Mouse (Mus musculus): ENCODE measurements around the gene Sod1. TPM values are rescaled to one million over a fixed set of nuclear protein-coding genes. Genes with fewer than 3 reads are reported as not detected.

Sod1 gene
- polyA plus RNA-seq, 1 experiment from 2014 or later, result 1,109 TPM

DNA sequence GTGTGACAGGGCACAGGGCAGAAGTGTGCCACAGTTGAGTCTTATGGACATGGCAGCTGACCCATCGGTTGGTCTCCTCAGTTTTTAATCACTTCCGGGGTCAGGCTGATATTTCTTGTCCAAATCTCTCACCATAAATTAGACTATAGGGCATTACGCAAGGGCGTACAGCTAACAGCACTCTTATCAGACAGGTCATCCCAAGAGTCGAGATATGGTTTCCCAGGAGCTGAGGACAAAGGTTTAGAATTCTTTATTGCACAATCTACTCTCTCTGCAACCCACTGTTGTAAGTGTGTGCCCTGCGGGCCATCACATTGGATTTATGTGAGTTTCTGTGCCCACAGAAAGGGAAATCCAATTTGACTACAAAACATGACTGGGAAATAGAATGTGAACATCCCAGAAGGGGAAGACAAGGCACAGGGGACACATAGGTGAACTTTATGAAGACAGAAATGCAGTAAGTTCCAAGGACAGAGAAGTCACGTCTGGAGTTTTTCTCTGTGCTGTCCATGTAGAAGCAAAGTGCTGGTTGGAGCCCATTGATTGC is 23.8 kb upstream of the Sod1 start:
- Histone ChIP-seq H3K4me1 (replicated peaks) (peaks cover 17% of the 10 kb centered on the region), H3K36me3 (no peaks in the 10 kb centered on the region), H3K9me3 (no peaks in the 10 kb centered on the region), H3K27me3 (ENCODE audit: insufficient read depth, poor library complexity, severe bottlenecking) (0 out of 2 replicates have a peak, but pooled peaks cover 4% of the 10 kb centered on the region), H3K4me3 (peak overlapping the region; percentile 53), H3K27ac (no peak overlapping the region)
- WGBS, result 88% methylated on average over 7 of the region's 7 CpGs
- no peak for DNase-seq (ENCODE audit: low spot score)

DNA sequence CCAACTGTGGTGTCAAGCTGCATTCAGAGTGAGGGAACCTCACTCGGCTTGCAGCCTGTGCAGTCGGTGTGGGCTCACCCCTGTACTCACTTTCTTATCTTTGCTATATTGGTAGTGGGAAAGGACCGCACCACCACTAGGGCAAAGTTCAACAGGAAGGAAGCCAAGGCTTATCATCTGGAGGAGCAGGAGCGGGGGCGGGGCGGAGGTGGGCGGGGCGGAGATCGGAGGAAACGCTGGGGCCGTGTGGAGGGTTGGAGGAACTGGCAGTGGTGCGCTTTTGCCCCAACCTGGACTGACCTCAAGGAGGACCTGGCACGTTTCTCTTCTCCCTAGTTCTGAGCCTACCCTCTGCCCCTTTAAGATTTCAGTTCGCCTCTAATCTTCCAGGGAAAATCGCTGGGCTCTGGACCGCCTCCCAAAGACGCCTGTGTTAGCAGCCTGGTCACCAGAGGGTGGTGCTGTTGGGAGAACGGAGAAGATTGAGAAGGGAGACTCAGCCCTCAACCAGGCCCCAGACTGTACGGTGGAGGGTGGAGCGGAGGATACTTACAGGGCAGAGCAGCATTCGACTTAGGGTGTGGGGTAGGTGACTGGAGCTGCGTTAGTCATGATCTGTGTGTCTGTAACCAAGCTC is 23.1 kb upstream of the Sod1 start:
- Histone ChIP-seq H3K9me3 (no peaks in the 10 kb centered on the region), H3K4me1 (replicated peaks) (peaks cover 21% of the 10 kb centered on the region), H3K4me3 (peak overlapping the region; percentile 53), H3K36me3 (no peaks in the 10 kb centered on the region), H3K27ac (peak overlapping the region; percentile 85), H3K27me3 (ENCODE audit: insufficient read depth, poor library complexity, severe bottlenecking) (0 out of 2 replicates have a peak, but pooled peaks cover 4% of the 10 kb centered on the region)
- 3% methylated on average over 22 of the region's 22 CpGs for WGBS
- peak; percentile 82 for DNase-seq (ENCODE audit: low spot score)

DNA sequence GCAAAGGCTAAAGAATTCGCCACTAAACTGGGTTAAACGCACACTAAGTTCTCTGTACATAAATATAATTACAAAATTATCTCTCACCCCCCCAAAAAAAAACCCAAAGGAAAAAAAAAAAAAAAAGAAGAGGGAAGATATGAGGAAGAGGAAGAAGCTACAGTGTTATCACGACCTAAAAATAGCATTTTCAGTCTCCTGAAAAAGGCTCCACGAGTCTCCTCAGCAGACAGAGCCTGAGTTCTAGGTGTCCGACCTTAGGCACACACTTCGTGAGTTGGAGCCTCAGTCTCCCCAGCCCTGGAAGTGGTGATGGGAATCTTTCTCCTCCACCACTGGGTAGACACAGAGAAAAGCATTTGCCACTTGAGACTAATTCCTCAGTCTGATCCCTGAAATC is 21.9 kb upstream of the Sod1 start:
- H3K4me1 ChIP-seq (replicated peaks), result peaks cover 24% of the 10 kb centered on the region
- 93% methylated on average over 6 of the region's 6 CpGs for WGBS
- H3K27me3 ChIP-seq (ENCODE audit: insufficient read depth, poor library complexity, severe bottlenecking), result 0 out of 2 replicates have a peak, but pooled peaks cover 4% of the 10 kb centered on the region
- no peak overlapping the region for H3K27ac ChIP-seq
- H3K9me3 ChIP-seq, result no peaks in the 10 kb centered on the region
- no peak overlapping the region for H3K4me3 ChIP-seq
- H3K36me3 ChIP-seq, result no peaks in the 10 kb centered on the region
- DNase-seq (ENCODE audit: low spot score), result no peak

DNA sequence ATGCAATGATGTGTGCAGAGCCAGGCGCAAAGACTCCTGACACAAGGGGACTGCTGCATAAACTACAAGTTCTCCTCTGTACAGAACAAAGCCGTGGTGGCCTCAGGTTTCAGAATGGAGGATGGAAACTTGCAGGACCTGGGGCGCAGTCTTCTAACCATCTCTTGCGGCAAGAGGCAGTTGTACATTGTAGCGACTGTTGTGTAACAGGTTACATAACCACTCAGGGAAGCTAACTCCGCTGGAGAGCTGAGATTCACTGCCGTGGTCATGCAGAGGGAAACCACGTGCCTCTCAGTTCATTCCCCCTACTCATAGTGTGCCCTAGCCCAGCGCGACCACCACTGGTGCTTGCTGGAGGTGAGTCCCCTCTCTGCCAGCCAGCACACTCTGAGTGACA is 21.4 kb upstream of the Sod1 start:
- WGBS, result 89% methylated on average over 10 of the region's 10 CpGs

DNA sequence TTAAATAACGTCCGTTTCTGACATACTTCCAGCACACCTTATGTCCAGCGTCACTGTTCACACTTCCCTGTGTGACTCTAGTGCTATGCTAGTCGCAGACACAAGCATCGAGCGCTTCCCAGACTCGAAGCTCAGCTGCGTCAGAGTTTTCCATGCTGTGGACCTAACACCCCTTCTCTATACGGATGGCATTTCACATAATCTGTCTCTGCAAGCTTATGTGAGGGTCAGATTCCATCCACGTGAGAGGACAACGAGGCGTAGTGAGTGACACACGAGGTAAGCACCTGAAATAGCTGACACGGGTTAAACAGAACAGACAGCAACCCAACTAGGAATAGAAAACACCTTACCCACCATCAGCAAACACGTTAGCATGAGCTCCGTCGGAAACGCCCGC is 18.4 kb upstream of the Sod1 start:
- peaks cover 19% of the 10 kb centered on the region for H3K4me1 ChIP-seq (replicated peaks)
- no peak overlapping the region for H3K4me3 ChIP-seq
- no peaks in the 10 kb centered on the region for H3K27me3 ChIP-seq (ENCODE audit: insufficient read depth, poor library complexity, severe bottlenecking)
- no peak for DNase-seq (ENCODE audit: low spot score)
- H3K27ac ChIP-seq, result no peak overlapping the region
- WGBS, result 78% methylated on average over 19 of the region's 19 CpGs
- H3K36me3 ChIP-seq, result no peaks in the 10 kb centered on the region
- H3K9me3 ChIP-seq, result no peaks in the 10 kb centered on the region

More for the DNA sequence above, 21.4 kb upstream of the Sod1 start:
- H3K4me3 ChIP-seq, result no peak overlapping the region
- no peaks in the 10 kb centered on the region for H3K36me3 ChIP-seq
- no peak overlapping the region for H3K27ac ChIP-seq
- no peaks in the 10 kb centered on the region for H3K9me3 ChIP-seq
- DNase-seq (ENCODE audit: low spot score), result no peak
- H3K4me1 ChIP-seq (replicated peaks), result peaks cover 24% of the 10 kb centered on the region
- 0 out of 2 replicates have a peak, but pooled peaks cover 4% of the 10 kb centered on the region for H3K27me3 ChIP-seq (ENCODE audit: insufficient read depth, poor library complexity, severe bottlenecking)

DNA sequence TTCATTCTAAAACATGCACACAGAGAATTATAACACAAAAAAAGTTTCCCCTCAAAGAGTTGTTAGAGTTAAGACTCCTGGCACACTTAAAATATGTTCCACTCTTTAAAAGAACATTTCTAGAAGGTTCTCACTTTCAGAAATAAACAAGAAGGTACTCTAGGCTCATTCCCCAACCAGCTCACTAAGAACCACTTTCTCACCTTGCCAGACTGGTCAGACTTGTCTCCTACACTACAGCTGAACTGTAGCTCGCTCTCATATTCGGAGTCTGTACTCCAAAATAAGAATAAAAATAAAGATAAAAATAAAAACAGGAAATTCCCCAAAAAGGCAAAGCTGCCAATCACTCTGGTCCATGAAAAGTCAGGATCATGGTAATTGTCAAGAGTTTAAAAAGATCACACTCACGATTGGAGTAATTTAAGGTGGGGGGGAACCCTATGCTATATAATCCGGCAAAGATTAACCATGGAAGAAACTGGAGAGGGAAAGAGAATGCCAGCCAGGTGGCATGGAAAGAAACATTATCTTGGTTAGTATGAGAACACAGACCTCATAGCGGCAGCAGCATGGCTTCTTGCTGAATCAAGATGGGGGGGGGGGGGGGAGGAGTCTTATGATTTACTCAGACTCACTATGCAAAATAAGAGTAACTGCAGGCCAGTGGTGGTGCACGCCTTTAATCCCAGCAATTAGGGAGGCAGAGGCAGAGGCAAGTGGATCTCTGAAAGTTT is 17.2 kb upstream of the Sod1 start:
- DNase-seq (ENCODE audit: low spot score), result no peak
- H3K4me1 ChIP-seq (replicated peaks), result 0 out of 2 replicates have a peak, but pooled peaks cover 7% of the 10 kb centered on the region

DNA sequence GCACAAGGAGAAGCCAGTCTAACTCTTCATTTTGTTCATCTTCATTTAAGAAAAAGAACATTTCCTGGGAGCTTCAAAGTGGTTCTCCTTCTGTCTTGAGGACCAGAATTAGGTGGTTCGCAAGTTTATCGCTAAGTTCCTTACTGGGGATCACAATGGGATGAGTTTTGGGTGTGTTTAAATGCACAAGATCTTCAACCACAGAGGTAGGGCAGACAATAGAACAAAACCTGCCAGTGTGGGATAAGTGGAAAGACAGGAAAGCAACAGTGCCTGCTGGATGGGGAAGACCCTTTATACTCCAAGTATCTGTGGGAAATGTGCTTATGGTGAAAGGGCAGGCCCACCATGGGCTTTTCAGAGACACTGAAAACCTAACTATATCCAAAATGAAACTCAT is 15.7 kb upstream of the Sod1 start:
- Histone ChIP-seq H3K27ac (no peak overlapping the region), H3K9me3 (no peaks in the 10 kb centered on the region), H3K4me3 (no peak overlapping the region), H3K27me3 (ENCODE audit: insufficient read depth, poor library complexity, severe bottlenecking) (no peaks in the 10 kb centered on the region), H3K36me3 (no peaks in the 10 kb centered on the region), H3K4me1 (replicated peaks) (0 out of 2 replicates have a peak, but pooled peaks cover 7% of the 10 kb centered on the region)
- DNase-seq (ENCODE audit: low spot score), result no peak
- WGBS, result 97% methylated on average over 2 of the region's 2 CpGs

More for the DNA sequence above, 17.2 kb upstream of the Sod1 start:
- no peaks in the 10 kb centered on the region for H3K36me3 ChIP-seq
- H3K27ac ChIP-seq, result no peak overlapping the region
- WGBS, result 88% methylated on average over 6 of the region's 6 CpGs
- no peaks in the 10 kb centered on the region for H3K9me3 ChIP-seq
- H3K27me3 ChIP-seq (ENCODE audit: insufficient read depth, poor library complexity, severe bottlenecking), result no peaks in the 10 kb centered on the region
- no peak overlapping the region for H3K4me3 ChIP-seq

DNA sequence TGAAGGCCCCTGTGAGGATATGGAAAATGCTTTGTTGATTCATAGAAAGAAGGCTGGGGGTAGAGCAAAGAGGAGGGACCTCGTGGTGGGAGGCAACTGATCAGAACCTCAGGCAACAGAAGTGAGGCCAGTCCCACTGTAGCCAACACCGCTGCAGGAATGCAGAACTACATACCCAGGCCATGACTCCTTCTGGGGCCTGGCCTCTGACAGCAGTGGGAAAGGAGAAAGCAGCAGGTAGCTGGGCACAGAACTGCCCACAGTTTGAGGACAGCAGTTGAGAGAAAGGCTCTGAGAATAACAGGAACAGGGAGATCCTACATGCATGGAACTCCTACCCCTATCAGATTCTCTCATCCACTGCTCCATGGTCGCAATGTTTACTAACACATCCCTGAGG is 11.6 kb upstream of the Sod1 start:
- no peaks in the 10 kb centered on the region for H3K4me1 ChIP-seq (replicated peaks)
- H3K9me3 ChIP-seq, result no peaks in the 10 kb centered on the region
- no peak for DNase-seq (ENCODE audit: low spot score)
- H3K27ac ChIP-seq, result no peak overlapping the region
- H3K36me3 ChIP-seq, result no peaks in the 10 kb centered on the region
- no peak overlapping the region for H3K4me3 ChIP-seq
- H3K27me3 ChIP-seq (ENCODE audit: insufficient read depth, poor library complexity, severe bottlenecking), result no peaks in the 10 kb centered on the region
- WGBS, result 84% methylated on average over 3 of the region's 3 CpGs

DNA sequence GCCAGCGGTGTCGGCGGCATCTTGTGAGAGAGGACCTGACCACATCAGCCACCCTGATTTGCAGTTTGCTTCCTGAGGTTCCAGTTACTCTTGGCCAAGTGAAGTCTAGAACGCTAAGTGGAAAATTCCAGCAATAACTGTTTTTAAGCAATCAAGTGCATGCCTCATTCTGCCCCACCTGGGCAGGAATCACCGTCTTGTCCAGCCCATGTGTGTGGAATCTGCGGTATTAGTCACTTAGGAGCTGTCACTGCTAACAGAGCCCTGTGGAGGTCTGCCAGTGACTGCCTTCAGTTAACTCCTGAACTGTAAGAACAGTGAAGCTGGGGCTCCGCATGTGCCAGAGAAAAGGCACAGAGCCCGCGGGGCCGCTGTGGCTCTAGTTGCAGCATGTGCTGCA is 9.8 kb upstream of the Sod1 start:
- WGBS, result 86% methylated on average over 10 of the region's 10 CpGs
- no peaks in the 10 kb centered on the region for H3K27me3 ChIP-seq (ENCODE audit: insufficient read depth, poor library complexity, severe bottlenecking)
- H3K36me3 ChIP-seq, result no peaks in the 10 kb centered on the region

DNA sequence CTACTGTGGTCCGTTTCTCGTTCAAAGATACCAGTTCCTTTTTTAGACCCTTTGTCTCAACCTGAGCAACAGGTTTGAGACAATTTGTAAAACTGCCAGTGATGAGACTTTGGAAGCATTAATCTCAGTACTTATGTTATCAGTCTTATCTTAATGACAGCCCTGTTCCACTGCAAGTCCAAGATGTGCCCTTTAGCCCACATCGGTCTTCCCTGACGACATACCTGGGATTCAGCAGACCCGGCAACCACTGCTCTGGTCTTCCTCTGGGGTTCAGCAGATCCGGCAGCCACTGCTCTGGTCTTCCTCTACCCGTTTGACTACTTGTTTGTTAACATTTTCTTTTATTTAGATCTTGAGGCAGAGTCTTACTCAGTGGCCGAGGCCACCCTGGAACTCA is 8.8 kb upstream of the Sod1 start:
- Histone ChIP-seq H3K27me3 (ENCODE audit: insufficient read depth, poor library complexity, severe bottlenecking) (no peaks in the 10 kb centered on the region), H3K9me3 (no peaks in the 10 kb centered on the region)
- 85% methylated on average over 8 of the region's 8 CpGs for WGBS

More for the DNA sequence above, 9.8 kb upstream of the Sod1 start:
- no peaks in the 10 kb centered on the region for H3K9me3 ChIP-seq
- H3K27ac ChIP-seq, result no peak overlapping the region
- H3K4me3 ChIP-seq, result no peak overlapping the region
- no peaks in the 10 kb centered on the region for H3K4me1 ChIP-seq (replicated peaks)
- no peak for DNase-seq (ENCODE audit: low spot score)

DNA sequence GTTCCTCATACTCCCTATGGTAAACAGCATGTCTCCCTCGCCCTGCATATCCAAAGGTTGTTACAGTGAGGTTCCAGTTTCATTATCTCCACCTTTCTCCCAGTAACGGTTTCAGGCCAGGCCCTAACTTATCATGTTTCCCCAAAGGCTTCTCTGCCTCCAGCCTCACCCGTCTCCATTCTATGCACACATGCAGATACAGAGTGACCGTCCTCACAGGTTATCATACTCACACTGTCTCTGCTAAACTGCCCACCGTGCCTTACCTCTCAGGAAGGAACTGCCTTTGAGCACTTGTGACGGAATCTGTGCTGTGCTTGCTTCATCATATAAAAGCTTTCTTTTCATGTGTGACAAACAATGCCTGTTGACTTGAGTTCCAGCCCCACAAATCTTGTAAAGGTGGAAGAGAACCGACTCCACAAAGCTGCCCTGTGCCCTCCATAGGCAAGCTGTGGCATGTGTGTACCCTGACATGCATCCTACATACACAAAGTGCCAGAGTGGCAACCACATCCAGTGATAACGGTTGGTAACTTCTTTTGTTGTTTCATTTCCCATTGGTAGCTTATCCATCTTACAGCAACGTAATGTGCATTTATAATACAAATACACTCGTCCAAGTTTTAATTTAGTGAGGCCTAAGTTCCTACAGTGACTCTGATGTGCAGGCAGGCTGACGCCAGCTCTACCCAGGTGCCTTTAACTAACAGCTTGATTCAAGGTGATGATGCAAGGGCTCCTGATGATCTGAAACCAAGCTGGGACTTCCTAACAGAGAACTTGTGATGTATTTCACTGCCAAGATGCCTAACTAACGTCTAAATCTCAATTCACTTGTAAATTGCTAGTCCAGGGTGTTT is 6.8 kb upstream of the Sod1 start:
- WGBS, result 80% methylated on average over 12 of the region's 12 CpGs

More for the DNA sequence above, 8.8 kb upstream of the Sod1 start:
- no peak for DNase-seq (ENCODE audit: low spot score)
- Histone ChIP-seq H3K4me1 (replicated peaks) (no peaks in the 10 kb centered on the region), H3K36me3 (no peaks in the 10 kb centered on the region), H3K27ac (no peak overlapping the region), H3K4me3 (no peak overlapping the region)

DNA sequence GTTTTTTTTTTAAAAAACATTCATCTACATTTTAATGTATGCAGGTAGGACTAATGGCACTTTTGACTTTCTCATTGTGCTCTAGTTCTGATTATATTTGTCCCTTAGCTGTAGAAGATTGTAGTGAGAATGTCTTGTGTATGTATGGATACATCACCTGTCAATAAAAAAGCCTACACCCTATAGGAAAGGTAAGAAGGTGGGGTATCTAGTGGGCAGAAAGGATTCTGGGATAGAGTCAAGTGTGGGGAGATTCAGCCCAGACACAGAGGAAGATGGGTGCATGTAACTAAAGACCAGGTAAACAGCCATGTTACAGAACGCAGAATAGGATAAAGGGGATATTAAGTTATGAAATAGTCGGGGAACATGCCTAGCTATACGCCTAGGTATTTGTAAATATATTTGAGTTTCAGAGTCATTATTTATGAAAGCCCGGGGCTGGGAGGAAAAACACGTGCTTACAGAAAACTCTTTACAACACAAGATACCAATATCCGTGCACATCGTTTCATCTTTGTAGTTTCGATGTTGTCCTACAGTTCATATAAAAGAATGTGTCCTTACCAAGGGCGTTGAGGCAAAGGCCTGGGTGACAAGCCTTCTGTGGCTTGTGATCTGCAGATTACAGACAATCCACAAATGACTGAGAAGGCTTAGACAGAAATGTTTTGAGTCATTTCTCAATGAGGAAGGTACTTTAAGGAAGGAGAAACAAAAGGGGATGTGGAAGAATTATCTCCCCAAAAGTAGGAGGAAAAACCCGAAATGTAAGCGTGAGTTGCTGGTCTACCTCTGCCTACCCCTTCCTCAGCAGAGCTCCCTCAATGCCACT is 5.6 kb upstream of the Sod1 start:
- 91% methylated on average over 11 of the region's 11 CpGs for WGBS
- no peak for DNase-seq (ENCODE audit: low spot score)
- Histone ChIP-seq H3K27me3 (ENCODE audit: insufficient read depth, poor library complexity, severe bottlenecking) (no peaks in the 10 kb centered on the region), H3K36me3 (no peaks in the 10 kb centered on the region), H3K9me3 (no peaks in the 10 kb centered on the region), H3K27ac (no peak overlapping the region), H3K4me1 (replicated peaks) (peaks cover 11% of the 10 kb centered on the region), H3K4me3 (no peak overlapping the region)

More for the DNA sequence above, 6.8 kb upstream of the Sod1 start:
- Histone ChIP-seq H3K4me3 (no peak overlapping the region), H3K27ac (no peak overlapping the region), H3K4me1 (replicated peaks) (peaks cover 5% of the 10 kb centered on the region), H3K9me3 (no peaks in the 10 kb centered on the region), H3K36me3 (no peaks in the 10 kb centered on the region), H3K27me3 (ENCODE audit: insufficient read depth, poor library complexity, severe bottlenecking) (no peaks in the 10 kb centered on the region)
- DNase-seq (ENCODE audit: low spot score), result no peak
